ENCODE assay signal across 8 mouse cellular contexts in genomic region chr2:119040882-119041281, GRCm38 (mm10). TPM values are rescaled to one million over a fixed set of nuclear protein-coding genes. Genes with fewer than 3 reads are reported as not detected.
A peak's percentile ranks its signal among the peaks of the same experiment; 100 is the strongest.
DNase-seq lines count a peak whose midpoint lies in the region; ATAC-seq lines count a peak whose summit lies in the region.

No protein-coding gene starts in this region.

- no peak for ATAC-seq in monocyte, adult 5-6 weeks (replicated peaks; ENCODE audit: insufficient number of reproducible peaks, low FRiP score, low TSS enrichment, poor library complexity, severe bottlenecking)

- peak; percentile 33 for DNase-seq in adrenal gland, postnatal 14 days
- DNase-seq in adrenal gland, postnatal 25 days: no peak
- DNase-seq in left cerebral cortex, adult 18-20 months (ENCODE audit: low spot score in 2 of 2): peak; percentile 27 to 45
- DNase-seq in left cerebral cortex, adult 8-10 months (ENCODE audit: low spot score in 2 of 2): no peak
- peak; percentile 39 for DNase-seq in ES-CJ7 (ENCODE audit: low read depth, low spot score)
- DNase-seq in layer of hippocampus, adult 9-10 months (ENCODE audit: low spot score): peak; percentile 36
- DNase-seq in yolk sac, embryonic 10.5 days (ENCODE audit: low spot score): no peak

RNA-seq across cellular contexts. Expression of gene Knl1, which starts 6.0 kb away (rescaled TPM):
- total RNA-seq in adrenal gland, postnatal 14 days (2021): 8.1 and 8.3 TPM in 2 replicates
- 3.8 TPM in 2 replicates for total RNA-seq in adrenal gland, postnatal 25 days (2021)
- total RNA-seq in left cerebral cortex, adult 18-20 months (2021): under 1 TPM; 0.05 to 0.07 TPM
- total RNA-seq in left cerebral cortex, adult 8-10 months (2022): 1 to 10 TPM in 1 of 4 experiments, under 1 TPM in 3; 0.21 to 1.0 (median 0.29) TPM
- 2.5 to 4.6 TPM (median 2.6 TPM) in 3 replicates for total RNA-seq in monocyte, adult 5-6 weeks (2017)

RNA-seq across cellular contexts. Expression of gene Rpusd2, which starts 6.3 kb away (rescaled TPM):
- 4.6 and 5.7 TPM in 2 replicates for total RNA-seq in adrenal gland, postnatal 14 days (2021)
- total RNA-seq in adrenal gland, postnatal 25 days (2021): 5.6 and 5.8 TPM in 2 replicates
- total RNA-seq in left cerebral cortex, adult 18-20 months (2021): 1 to 10 TPM; 8.5 to 8.9 TPM
- total RNA-seq in left cerebral cortex, adult 8-10 months (2022): 1 to 10 TPM; 6.6 to 9.1 (median 8.0) TPM
- total RNA-seq in monocyte, adult 5-6 weeks (2017): 3.7 to 5.5 TPM (median 4.3 TPM) in 3 replicates

RNA-seq across cellular contexts. Expression of gene Ccdc32, which starts 11.7 kb away (rescaled TPM):
- 14.8 and 16.9 TPM in 2 replicates for total RNA-seq in adrenal gland, postnatal 14 days (2021)
- 16.3 and 19.0 TPM in 2 replicates for total RNA-seq in adrenal gland, postnatal 25 days (2021)
- 10 to 100 TPM; 47.4 to 48.4 TPM for total RNA-seq in left cerebral cortex, adult 18-20 months (2021)
- 10 to 100 TPM; 43.1 to 49.6 (median 46.5) TPM for total RNA-seq in left cerebral cortex, adult 8-10 months (2022)
- 11.1 to 22.1 TPM (median 15.6 TPM) in 3 replicates for total RNA-seq in monocyte, adult 5-6 weeks (2017)

Comparison
In these comparisons a context has a peak if more than half of its experiments do, and no peak if none do; other contexts are left out.
1. DNase-seq: peak in adrenal gland, postnatal 14 days (single experiment), left cerebral cortex, adult 18-20 months (2 of 2), ES-CJ7 (single experiment) and layer of hippocampus, adult 9-10 months (single experiment); none in adrenal gland, postnatal 25 days (single experiment), left cerebral cortex, adult 8-10 months (0 of 2) and yolk sac, embryonic 10.5 days (single experiment).